Mouse (Mus musculus) MEL (cell line): ENCODE measurements around the gene Olfr878.

Experiments used
- CTCF ChIP-seq, 3 experiments: IDR thresholded peaks in 2 of 3; conservative IDR thresholded peaks in 1 of 3; 2 replicates each; pipeline ENCODE4 v1.5.1; 2011 to 2012; ENCODE audit warnings: low read length in 3 of 3, low read depth in 2 of 3, mild to moderate bottlenecking in 2 of 3, improper control_type of control experiment in 1 of 3, inconsistent platforms in 1 of 3, mixed read lengths in 1 of 3, moderate library complexity in 1 of 3; ENCODE audit not compliant: control insufficient read depth in 1 of 3, insufficient read depth in 1 of 3, poor library complexity in 1 of 3, severe bottlenecking in 1 of 3
- MAX ChIP-seq: IDR thresholded peaks from 2 replicates; pipeline ENCODE4 v1.6.1; 2011; ENCODE audit warnings: low read length, improper control_type of control experiment

GRCm38 (mm10) chr9:37926019-37927013 lies 8.7 kb downstream of the Olfr878 start:
- TF ChIP-seq CTCF (IDR thresholded peaks at IDR 0.05 in 2 of 3, conservative IDR thresholded peaks at IDR 0.05 in 1 of 3; ENCODE audit: control insufficient read depth in 1 of 3, insufficient read depth in 1 of 3, low read depth in 2 of 3, low read length in 3 of 3, poor library complexity in 1 of 3, severe bottlenecking in 1 of 3) (no peak), MAX (no peak)
